9 mouse cellular contexts compared by ENCODE assay signal in genomic region chr2:29731545-29731944, GRCm38 (mm10). TPM values are rescaled to one million over a fixed set of nuclear protein-coding genes. Genes with fewer than 3 reads are reported as not detected.
A peak's percentile ranks its signal among the peaks of the same experiment; 100 is the strongest.
DNase-seq lines count a peak whose midpoint lies in the region; ATAC-seq and TF ChIP-seq lines count a peak whose summit lies in the region.
"Had no signal": no experiment of that assay in that cellular context is flagged by ENCODE, and none has a peak within 500 bp of the region (broad histone marks: within the 10 kb centered on the region; RNA-seq: fewer than 3 reads in every experiment).

No protein-coding gene starts in this region.

- H3K4me1 ChIP-seq in heart, embryonic 15.5 days (replicated peaks), result peaks cover 4% of the 10 kb centered on the region; the same call in 1 of the 2 replicates
- H3K4me1 ChIP-seq in embryonic facial prominence, embryonic 10.5 days, result no peaks in the 10 kb centered on the region
- H3K4me1 ChIP-seq in liver, adult 2 months (ENCODE audit: control insufficient read depth, insufficient read depth, low read length), result peaks cover 14% of the 10 kb centered on the region
- H3K4me1 ChIP-seq in hindbrain, embryonic 14.5 days (replicated peaks; ENCODE audit: control insufficient read depth, insufficient read depth, low read length), result no peaks in the 10 kb centered on the region
- H3K4me1 ChIP-seq: limb, embryonic 13.5 days had no signal

- no peak overlapping the region for H3K4me2 ChIP-seq in heart, embryonic 15.5 days
- no peak overlapping the region for H3K4me2 ChIP-seq in hindbrain, embryonic 14.5 days (replicated peaks)
- H3K4me2 ChIP-seq: limb, embryonic 13.5 days had no signal

- no peak overlapping the region for H3K4me3 ChIP-seq in heart, embryonic 15.5 days
- H3K4me3 ChIP-seq in embryonic facial prominence, embryonic 10.5 days, result no peak overlapping the region
- no peak overlapping the region for H3K4me3 ChIP-seq in liver, adult 2 months (ENCODE audit: insufficient read depth, low read depth, low read length)
- H3K4me3 ChIP-seq in hindbrain, embryonic 14.5 days (replicated peaks; ENCODE audit: low read length), result no peak overlapping the region
- H3K4me3 ChIP-seq: limb, embryonic 13.5 days had no signal

- H3K9me3 ChIP-seq in heart, embryonic 15.5 days (replicated peaks), result no peaks in the 10 kb centered on the region
- no peaks in the 10 kb centered on the region for H3K9me3 ChIP-seq in embryonic facial prominence, embryonic 10.5 days
- no peaks in the 10 kb centered on the region for H3K9me3 ChIP-seq in hindbrain, embryonic 14.5 days (ENCODE audit: control insufficient read depth, low read length)
- H3K9me3 ChIP-seq: limb, embryonic 13.5 days had no signal

- H3K27ac ChIP-seq in heart, embryonic 15.5 days, result no peak overlapping the region
- no peak overlapping the region for H3K27ac ChIP-seq in embryonic facial prominence, embryonic 10.5 days (replicated peaks)
- H3K27ac ChIP-seq in liver, adult 2 months (replicated peaks; ENCODE audit: insufficient read depth, low read depth, low read length), result no peak overlapping the region
- no peak overlapping the region for H3K27ac ChIP-seq in hindbrain, embryonic 14.5 days
- H3K27ac ChIP-seq: limb, embryonic 13.5 days had no signal

- TF ChIP-seq POLR2A in liver, adult 2 months (IDR thresholded peaks at IDR 0.05; ENCODE audit: extremely low read depth, insufficient read depth, low read length), result no peak

- WGBS in heart, embryonic 15.5 days, result 63% methylated on average over 3 of the region's 3 CpGs
- 67% methylated on average over 3 of the region's 3 CpGs for WGBS in embryonic facial prominence, embryonic 10.5 days
- 18% methylated on average over 3 of the region's 3 CpGs for WGBS in liver, adult 2 months
- 88% methylated on average over 3 of the region's 3 CpGs for WGBS in hindbrain, embryonic 14.5 days

- no peaks in the 10 kb centered on the region for H3K27me3 ChIP-seq in heart, embryonic 15.5 days
- H3K27me3 ChIP-seq in embryonic facial prominence, embryonic 10.5 days (replicated peaks; ENCODE audit: low read depth, poor library complexity, severe bottlenecking), result no peaks in the 10 kb centered on the region
- H3K27me3 ChIP-seq in liver, adult 2 months (ENCODE audit: control insufficient read depth, insufficient read depth, low read length), result no peaks in the 10 kb centered on the region
- H3K27me3 ChIP-seq in hindbrain, embryonic 14.5 days (ENCODE audit: control insufficient read depth, insufficient read depth, low read length), result no peaks in the 10 kb centered on the region
- H3K27me3 ChIP-seq: limb, embryonic 13.5 days had no signal

- H3K36me3 ChIP-seq in heart, embryonic 15.5 days, result peaks cover 30% of the 10 kb centered on the region
- peaks cover 99% of the 10 kb centered on the region for H3K36me3 ChIP-seq in embryonic facial prominence, embryonic 10.5 days (replicated peaks)
- H3K36me3 ChIP-seq in liver, adult 2 months (ENCODE audit: control insufficient read depth, insufficient read depth, low read length), result peaks cover 3% of the 10 kb centered on the region; the same call in 1 of the 2 replicates
- H3K36me3 ChIP-seq in hindbrain, embryonic 14.5 days (replicated peaks; ENCODE audit: control insufficient read depth, insufficient read depth), result peaks cover 90% of the 10 kb centered on the region

- 0 out of 2 replicates have a peak, but pooled peaks have one; percentile 27 for ATAC-seq in heart, embryonic 15.5 days (replicated peaks; ENCODE audit: insufficient number of reproducible peaks, insufficient read depth, low FRiP score, low read depth)
- no peak for ATAC-seq in hindbrain, embryonic 14.5 days (ENCODE audit: low FRiP score)

- peak; percentile 95 for TF ChIP-seq CTCF in liver, adult 2 months (IDR thresholded peaks at IDR 0.05; ENCODE audit: low read depth, low read length)

- H3K79me2 ChIP-seq in liver, adult 2 months (ENCODE audit: control insufficient read depth, insufficient read depth, low read length), result no peaks in the 10 kb centered on the region

- no peak overlapping the region for H3K9ac ChIP-seq in heart, embryonic 15.5 days
- no peak overlapping the region for H3K9ac ChIP-seq in liver, adult 2 months (ENCODE audit: low read depth, low read length)
- no peak overlapping the region for H3K9ac ChIP-seq in hindbrain, embryonic 14.5 days
- H3K9ac ChIP-seq: limb, embryonic 13.5 days had no signal

- DNase-seq in heart, adult 9 months (ENCODE audit: low spot score in 2 of 2), result no peak
- peak; percentile 26 for DNase-seq in Muller cell, postnatal 12 days (ENCODE audit: inconsistent ontology term)
- DNase-seq in embryonic facial prominence, embryonic 10.5 days (ENCODE audit: low spot score), result peak; percentile 32
- peak; percentile 82 for DNase-seq in liver, adult 2 months (ENCODE audit: extremely low read depth, low read depth, low spot score)
- peak; percentile 20 to 59 for DNase-seq in spleen, postnatal 10 days (ENCODE audit: low spot score in 2 of 2)
- no peak for DNase-seq in right cerebral cortex, adult 2 months (ENCODE audit: low spot score in 2 of 2)
- DNase-seq in hindbrain, embryonic 14.5 days (ENCODE audit: low spot score), result no peak

RNA-seq across cellular contexts. Expression of gene Gm13420, which starts 19.9 kb away (rescaled TPM):
- not detected in 2 replicates for polyA plus RNA-seq in heart, embryonic 15.5 days (2015; fragmentation: Nextera tagmentation; extraction: Ambion mirVana)
- not detected in 2 replicates for polyA plus RNA-seq in embryonic facial prominence, embryonic 10.5 days (2016; fragmentation: Nextera tagmentation; extraction: Ambion mirVana)
- total RNA-seq in liver, adult 2 months (2014; rRNA removed), result 0.13 and 0.18 TPM in 2 replicates
- 0.35 and 0.86 TPM in 2 replicates for polyA plus RNA-seq in liver, adult 2 months (2012; rRNA removed)
- 0.20 and 0.36 TPM in 2 replicates for polyA plus RNA-seq in hindbrain, embryonic 14.5 days (2014; fragmentation: Nextera tagmentation; extraction: Ambion mirVana)
- polyA plus RNA-seq: limb, embryonic 13.5 days had no signal

RNA-seq across cellular contexts. Expression of gene Gm13547, which starts 27.6 kb away (rescaled TPM):
- not detected in 2 replicates for polyA plus RNA-seq in heart, embryonic 15.5 days (2015; fragmentation: Nextera tagmentation; extraction: Ambion mirVana)
- not detected in 2 replicates for polyA plus RNA-seq in embryonic facial prominence, embryonic 10.5 days (2016; fragmentation: Nextera tagmentation; extraction: Ambion mirVana)
- not detected in 2 replicates for total RNA-seq in liver, adult 2 months (2014; rRNA removed)
- polyA plus RNA-seq in liver, adult 2 months (2012; rRNA removed), result not detected in 2 replicates
- polyA plus RNA-seq in hindbrain, embryonic 14.5 days (2014; fragmentation: Nextera tagmentation; extraction: Ambion mirVana), result not detected in 2 replicates

RNA-seq across cellular contexts. Expression of gene Coq4, which starts 55.7 kb away (rescaled TPM):
- 22.9 and 28.7 TPM in 2 replicates for polyA plus RNA-seq in heart, embryonic 15.5 days (2015; fragmentation: Nextera tagmentation; extraction: Ambion mirVana)
- 45.0 and 50.5 TPM in 2 replicates for polyA plus RNA-seq in embryonic facial prominence, embryonic 10.5 days (2016; fragmentation: Nextera tagmentation; extraction: Ambion mirVana)
- 7.8 and 10.0 TPM in 2 replicates for total RNA-seq in liver, adult 2 months (2014; rRNA removed)
- polyA plus RNA-seq in liver, adult 2 months (2012; rRNA removed), result 37.6 and 48.2 TPM in 2 replicates
- polyA plus RNA-seq in hindbrain, embryonic 14.5 days (2014; fragmentation: Nextera tagmentation; extraction: Ambion mirVana), result 35.1 and 35.3 TPM in 2 replicates

RNA-seq across cellular contexts. Expression of gene Trub2, which starts 56.8 kb away (rescaled TPM):
- 21.0 and 29.8 TPM in 2 replicates for polyA plus RNA-seq in heart, embryonic 15.5 days (2015; fragmentation: Nextera tagmentation; extraction: Ambion mirVana)
- polyA plus RNA-seq in embryonic facial prominence, embryonic 10.5 days (2016; fragmentation: Nextera tagmentation; extraction: Ambion mirVana), result 60.7 and 65.1 TPM in 2 replicates
- 9.0 and 10.2 TPM in 2 replicates for total RNA-seq in liver, adult 2 months (2014; rRNA removed)
- 13.5 and 19.7 TPM in 2 replicates for polyA plus RNA-seq in liver, adult 2 months (2012; rRNA removed)
- polyA plus RNA-seq in hindbrain, embryonic 14.5 days (2014; fragmentation: Nextera tagmentation; extraction: Ambion mirVana), result 23.9 and 26.3 TPM in 2 replicates

Comparison
In these comparisons a context has a peak if more than half of its experiments do, and no peak if none do; other contexts are left out.
1. DNase-seq: peak in Muller cell, postnatal 12 days (single experiment), embryonic facial prominence, embryonic 10.5 days (single experiment), liver, adult 2 months (single experiment) and spleen, postnatal 10 days (2 of 2); none in heart, adult 9 months (0 of 2), right cerebral cortex, adult 2 months (0 of 2) and hindbrain, embryonic 14.5 days (single experiment).